Mouse (Mus musculus) regulatory T cell (primary cell): ENCODE data around the gene Slc25a18.

Experiments used
- in situ Hi-C: fragments of 300-600 bp; cut with MboI, MseI; formaldehyde crosslinking; loops from one replicate; pipeline ENCODE4 v1.15.1; 2025; ENCODE audit warnings: high pct_unique_total_duplicates

The Slc25a18 gene

DNA sequence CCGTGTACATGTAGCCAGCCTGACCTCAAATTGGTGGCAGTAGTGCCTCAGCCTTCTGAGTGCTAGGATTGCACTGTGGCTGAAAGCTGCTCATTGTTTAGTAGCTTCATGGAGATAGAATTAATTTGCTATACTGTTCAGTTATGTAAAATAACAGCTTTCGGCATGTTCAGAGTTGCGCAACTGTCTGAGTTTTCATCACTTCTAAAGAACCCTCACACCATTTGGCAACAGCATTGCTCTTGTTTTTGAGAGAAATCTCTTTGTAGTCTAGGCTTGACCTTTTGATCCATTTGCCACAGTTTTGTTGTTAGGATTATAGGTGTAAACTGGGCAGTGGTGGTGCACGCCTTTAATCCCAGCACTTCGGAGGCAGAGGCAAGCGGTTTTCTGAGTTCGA lies 66.9 kb downstream of the Slc25a18 start:
- in situ Hi-C loops, result no loop called here

- in situ Hi-C loops, result no loop called here
Measured at GRCm38 (mm10) chr6:120841754-120842153, 68.4 kb downstream of the Slc25a18 start.
